Mouse (Mus musculus) erythroblast, embryonic 14.5 days (primary cell): ENCODE results near the gene Mtg2.

Experiments
- GATA1 ChIP-seq: IDR thresholded peaks from 2 replicates; pipeline ENCODE4 v1.6.1; 2012; ENCODE audit warnings: low read length, inconsistent platforms, mixed read lengths
- TAL1 ChIP-seq: IDR thresholded peaks from 3 replicates; pipeline ENCODE4 v1.6.1; 2012; ENCODE audit warnings: low read length, inconsistent platforms, mixed read lengths

- TF ChIP-seq GATA1 (no peak), TAL1 (no peak)
Measured at GRCm38 (mm10) chr2:180085926-180086636, 15.7 kb downstream of the Mtg2 start.
